Mouse (Mus musculus): Measurements from ENCODE around the gene Wnt6. TPM values are rescaled to one million over a fixed set of nuclear protein-coding genes. Genes with fewer than 3 reads are reported as not detected.
"Not testable (repeated sequence)": the region's sequence is repeated elsewhere in the genome, so short reads cannot be mapped to it uniquely, and the experiment has no call there.

The Wnt6 gene
- total RNA-seq, 1 experiment = 2.8 TPM

DNA sequence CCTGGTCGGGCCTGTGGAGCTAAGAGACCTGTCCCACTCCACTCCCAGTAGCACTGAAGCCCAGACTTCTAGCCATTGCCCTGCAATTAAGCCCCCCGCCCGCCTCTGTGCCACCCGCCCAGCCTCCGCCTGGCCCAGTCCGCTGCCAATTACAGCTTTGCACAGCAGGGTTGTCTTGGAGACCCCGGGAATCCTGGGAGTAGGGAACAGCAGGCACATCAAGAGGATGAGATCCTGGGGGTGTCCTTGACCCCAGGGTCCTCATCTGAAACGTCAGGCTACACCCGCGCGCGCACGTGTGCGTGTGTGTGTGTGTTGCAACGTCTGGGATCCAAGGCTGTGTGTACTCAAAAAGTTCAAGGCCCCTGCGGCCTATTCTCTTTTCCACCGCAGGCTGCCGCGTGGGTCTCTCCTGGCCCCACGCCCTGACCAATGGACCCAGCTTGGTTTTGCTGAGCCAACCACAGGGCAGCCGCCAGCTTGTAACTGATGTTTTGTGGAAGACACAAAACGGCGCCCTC, 35.9 kb downstream of the Wnt6 start:
- H3K9ac ChIP-seq (ENCODE audit: insufficient read depth, low read depth, low read length, poor library complexity, severe bottlenecking) = no peak overlapping the region
- H3K4me1 ChIP-seq (ENCODE audit: control insufficient read depth in 2 of 2, insufficient read depth in 2 of 2, low read length in 2 of 2, poor library complexity in 1 of 2) = peaks cover 2 to 27% of the 10 kb centered on the region in 2 experiments; a peak in 2 of 4 replicates
- in situ Hi-C loops (cut with MboI; ENCODE audit: low sequenced_read_pairs in 2 of 2, unreplicated experiment in 2 of 2) = loop anchor here in 1 of 2 experiments (10.0 kb wide), 1 partner anchor 47 kb away; the partner anchor contains the start of gene Cdk5r2

DNA sequence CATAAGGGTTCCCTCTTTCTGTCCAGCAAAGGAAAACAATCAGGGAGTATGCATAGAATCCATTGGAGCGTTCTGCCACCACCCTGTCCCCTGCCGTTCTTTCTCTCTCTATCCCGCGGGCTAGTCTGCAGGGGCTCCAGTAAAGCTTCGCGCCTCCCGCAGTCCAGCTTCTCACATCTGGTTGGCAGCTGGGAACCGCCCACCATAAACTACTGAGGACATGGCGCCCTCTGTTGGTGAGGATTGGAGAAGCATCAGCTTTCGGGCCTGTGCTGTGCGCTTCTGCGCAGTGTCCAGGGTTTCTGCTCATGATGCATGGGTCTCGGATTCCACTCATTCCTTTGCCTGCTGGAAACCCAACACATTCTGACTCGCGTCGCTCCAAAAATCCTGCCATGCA, 36.4 kb downstream of the Wnt6 start:
- Histone ChIP-seq H3K9me3 (ENCODE audit: control insufficient read depth, insufficient read depth, low read depth, low read length) (no peaks in the 10 kb centered on the region), H3K36me3 (ENCODE audit: control insufficient read depth, insufficient read depth, low read length, poor library complexity, severe bottlenecking) (no peaks in the 10 kb centered on the region), H3K4me1 (ENCODE audit: control insufficient read depth in 2 of 2, insufficient read depth in 2 of 2, low read length in 2 of 2, poor library complexity in 1 of 2) (peaks cover 2 to 24% of the 10 kb centered on the region in 2 experiments; a peak in 2 of 4 replicates), H3K27ac (ENCODE audit: insufficient read depth, low read depth, low read length, poor library complexity, severe bottlenecking) (no peak overlapping the region), H3K9ac (ENCODE audit: insufficient read depth, low read depth, low read length, poor library complexity, severe bottlenecking) (peak overlapping the region; percentile 67; the same call in 1 of the 2 replicates), H3K4me3 (ENCODE audit: insufficient read depth in 1 of 2, low read depth in 1 of 2, low read length in 2 of 2, poor library complexity in 1 of 2, severe bottlenecking in 1 of 2) (peak overlapping the region; percentile 7 to 31; a peak in 1 of 4 replicates)
- TF ChIP-seq ZC3H11A (IDR thresholded peaks at IDR 0.05; ENCODE audit: borderline replicate concordance, low read depth, low read length) (peak; percentile 30; the same call in 1 of the 2 replicates), ZNF384 (IDR thresholded peaks at IDR 0.05; ENCODE audit: low read depth, low read length) (no peak)
- in situ Hi-C loops (cut with MboI; ENCODE audit: low sequenced_read_pairs in 2 of 2, unreplicated experiment in 2 of 2) = loop anchor here in 1 of 2 experiments (10.0 kb wide), 1 partner anchor 47 kb away; the partner anchor contains the start of gene Cdk5r2
- DNase-seq (ENCODE audit: low read depth, low spot score) = peak; percentile 96

More for the DNA sequence above, 35.9 kb downstream of the Wnt6 start:
- TF ChIP-seq HCFC1 (IDR thresholded peaks at IDR 0.05; ENCODE audit: borderline replicate concordance, insufficient read depth, low read length) (no peak), CHD2 (IDR thresholded peaks at IDR 0.05; ENCODE audit: low read depth, low read length) (no peak), ZNF384 (IDR thresholded peaks at IDR 0.05; ENCODE audit: low read depth, low read length) (no peak), MAFK (IDR thresholded peaks at IDR 0.05; ENCODE audit: insufficient read depth, low read depth, low read length) (no peak), ZC3H11A (IDR thresholded peaks at IDR 0.05; ENCODE audit: borderline replicate concordance, low read depth, low read length) (no peak)
- DNase-seq (ENCODE audit: low read depth, low spot score) = no peak
- Histone ChIP-seq H3K4me3 (ENCODE audit: insufficient read depth in 1 of 2, low read depth in 1 of 2, low read length in 2 of 2, poor library complexity in 1 of 2, severe bottlenecking in 1 of 2) (peak overlapping the region; percentile 9 to 23; a peak in 2 of 4 replicates), H3K27ac (ENCODE audit: insufficient read depth, low read depth, low read length, poor library complexity, severe bottlenecking) (no peak overlapping the region), H3K36me3 (ENCODE audit: control insufficient read depth, insufficient read depth, low read length, poor library complexity, severe bottlenecking) (no peaks in the 10 kb centered on the region), H3K9me3 (ENCODE audit: control insufficient read depth, insufficient read depth, low read depth, low read length) (no peaks in the 10 kb centered on the region)

- in situ Hi-C loops (cut with MboI; ENCODE audit: low sequenced_read_pairs in 2 of 2, unreplicated experiment in 2 of 2) = loop anchor here in 1 of 2 experiments (10.0 kb wide), 1 partner anchor 46 kb away; the partner anchor contains the start of gene Cdk5r2
- Histone ChIP-seq H3K9me3 (ENCODE audit: control insufficient read depth, insufficient read depth, low read depth, low read length) (no peaks in the 10 kb centered on the region), H3K36me3 (ENCODE audit: control insufficient read depth, insufficient read depth, low read length, poor library complexity, severe bottlenecking) (no peaks in the 10 kb centered on the region), H3K9ac (ENCODE audit: insufficient read depth, low read depth, low read length, poor library complexity, severe bottlenecking) (no peak overlapping the region), H3K4me3 (ENCODE audit: insufficient read depth in 1 of 2, low read depth in 1 of 2, low read length in 2 of 2, poor library complexity in 1 of 2, severe bottlenecking in 1 of 2) (no peak overlapping the region), H3K27ac (ENCODE audit: insufficient read depth, low read depth, low read length, poor library complexity, severe bottlenecking) (no peak overlapping the region), H3K4me1 (ENCODE audit: control insufficient read depth in 2 of 2, insufficient read depth in 2 of 2, low read length in 2 of 2, poor library complexity in 1 of 2) (peaks cover 2 to 21% of the 10 kb centered on the region in 2 experiments; a peak in 2 of 4 replicates)
- TF ChIP-seq ZC3H11A (IDR thresholded peaks at IDR 0.05; ENCODE audit: borderline replicate concordance, low read depth, low read length) (0 out of 2 replicates have a peak, but pooled peaks have one; percentile 32), MAFK (IDR thresholded peaks at IDR 0.05; ENCODE audit: insufficient read depth, low read depth, low read length) (no peak), ZNF384 (IDR thresholded peaks at IDR 0.05; ENCODE audit: low read depth, low read length) (0 out of 2 replicates have a peak, but pooled peaks have one; percentile 31), HCFC1 (IDR thresholded peaks at IDR 0.05; ENCODE audit: borderline replicate concordance, insufficient read depth, low read length) (no peak), CHD2 (IDR thresholded peaks at IDR 0.05; ENCODE audit: low read depth, low read length) (no peak)
- no peak for DNase-seq (ENCODE audit: low read depth, low spot score)
Observed at GRCm38 (mm10) chr1:74809007-74809406, 37.3 kb downstream of the Wnt6 start.

DNA sequence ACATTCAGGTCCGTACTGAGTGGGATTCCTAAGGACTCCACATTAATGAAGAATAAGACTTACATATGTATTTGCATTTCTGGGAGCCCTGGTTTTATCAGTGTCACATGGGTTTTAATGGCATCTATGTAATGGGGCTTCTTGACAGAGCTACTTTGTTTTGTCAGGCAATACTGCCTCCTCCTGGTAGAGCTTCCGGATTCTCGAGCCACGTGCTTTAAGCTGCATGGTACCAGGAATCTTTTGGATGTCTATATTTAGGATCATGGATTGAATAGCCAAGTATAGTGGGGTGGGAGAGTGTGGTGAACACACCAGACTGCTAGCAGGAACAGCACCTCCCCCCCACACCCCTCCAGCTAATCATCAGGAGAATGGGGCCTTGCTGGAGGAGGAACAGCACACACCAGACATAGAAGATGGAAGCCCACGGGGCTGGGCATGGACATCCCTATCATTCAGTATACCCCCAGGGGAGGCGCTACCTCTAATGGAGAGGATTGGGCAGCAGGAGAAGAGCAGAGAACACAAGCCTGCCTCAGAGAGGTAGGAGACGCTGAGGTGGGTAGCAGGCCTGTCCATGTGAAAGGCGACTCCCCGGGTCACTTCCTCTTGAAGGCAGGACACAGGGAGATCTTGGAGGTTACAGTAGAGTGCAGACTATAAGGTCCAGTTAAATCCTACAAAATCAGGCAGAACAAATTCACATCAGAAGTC, 43.4 kb downstream of the Wnt6 start:
- peaks cover 2 to 8% of the 10 kb centered on the region in 2 experiments; a peak in 3 of 4 replicates for H3K4me1 ChIP-seq (ENCODE audit: control insufficient read depth in 2 of 2, insufficient read depth in 2 of 2, low read length in 2 of 2, poor library complexity in 1 of 2)
- H3K9me3 ChIP-seq (ENCODE audit: control insufficient read depth, insufficient read depth, low read depth, low read length) = no peaks in the 10 kb centered on the region
- in situ Hi-C loops (cut with MboI; ENCODE audit: low sequenced_read_pairs in 2 of 2, unreplicated experiment in 2 of 2) = no loop called here
- no peak overlapping the region for H3K27ac ChIP-seq (ENCODE audit: insufficient read depth, low read depth, low read length, poor library complexity, severe bottlenecking)
- H3K36me3 ChIP-seq (ENCODE audit: control insufficient read depth, insufficient read depth, low read length, poor library complexity, severe bottlenecking) = no peaks in the 10 kb centered on the region
- TF ChIP-seq HCFC1 (IDR thresholded peaks at IDR 0.05; ENCODE audit: borderline replicate concordance, insufficient read depth, low read length) = no peak
- no peak for TF ChIP-seq CHD2 (IDR thresholded peaks at IDR 0.05; ENCODE audit: low read depth, low read length)
- TF ChIP-seq ZC3H11A (IDR thresholded peaks at IDR 0.05; ENCODE audit: borderline replicate concordance, low read depth, low read length) = no peak
- TF ChIP-seq MAFK (IDR thresholded peaks at IDR 0.05; ENCODE audit: insufficient read depth, low read depth, low read length) = no peak
- no peak for TF ChIP-seq ZNF384 (IDR thresholded peaks at IDR 0.05; ENCODE audit: low read depth, low read length)
- no peak for DNase-seq (ENCODE audit: low read depth, low spot score)
- H3K9ac ChIP-seq (ENCODE audit: insufficient read depth, low read depth, low read length, poor library complexity, severe bottlenecking) = no peak overlapping the region
- no peak overlapping the region for H3K4me3 ChIP-seq (ENCODE audit: insufficient read depth in 1 of 2, low read depth in 1 of 2, low read length in 2 of 2, poor library complexity in 1 of 2, severe bottlenecking in 1 of 2)

DNA sequence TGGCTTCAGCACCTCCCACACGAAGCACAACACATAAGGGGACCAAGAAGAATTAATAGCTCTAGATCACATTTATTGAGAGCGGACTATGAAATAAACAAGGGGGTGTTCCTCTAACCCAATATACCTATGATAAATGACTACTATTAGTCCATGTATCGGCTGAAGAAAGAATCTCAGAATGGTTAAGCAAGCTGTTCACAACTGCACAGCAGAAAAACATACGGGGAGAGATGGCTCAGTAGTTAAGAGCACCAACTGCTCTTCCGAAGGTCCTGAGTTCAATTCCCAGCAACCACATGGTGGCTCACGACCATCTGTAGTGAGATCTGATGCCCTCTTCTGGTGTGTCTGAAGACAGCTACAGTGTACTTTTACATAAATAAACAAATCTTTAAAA, 44.3 kb downstream of the Wnt6 start:
- in situ Hi-C loops (cut with MboI; ENCODE audit: low sequenced_read_pairs in 2 of 2, unreplicated experiment in 2 of 2); H3K36me3 ChIP-seq (ENCODE audit: control insufficient read depth, insufficient read depth, low read length, poor library complexity, severe bottlenecking); H3K4me1 ChIP-seq (ENCODE audit: control insufficient read depth in 2 of 2, insufficient read depth in 2 of 2, low read length in 2 of 2, poor library complexity in 1 of 2); H3K27ac ChIP-seq (ENCODE audit: insufficient read depth, low read depth, low read length, poor library complexity, severe bottlenecking); H3K9ac ChIP-seq (ENCODE audit: insufficient read depth, low read depth, low read length, poor library complexity, severe bottlenecking); H3K9me3 ChIP-seq (ENCODE audit: control insufficient read depth, insufficient read depth, low read depth, low read length); H3K4me3 ChIP-seq (ENCODE audit: insufficient read depth in 1 of 2, low read depth in 1 of 2, low read length in 2 of 2, poor library complexity in 1 of 2, severe bottlenecking in 1 of 2); DNase-seq (ENCODE audit: low read depth, low spot score): not testable (repeated sequence)

Measured in ES-E14 (cell line).